Mouse (Mus musculus) olfactory bulb, adult 2 months (tissue): Measurements from ENCODE around the gene Wnt1.

Source experiments
- CTCF ChIP-seq: fragments of 200-500 bp; IDR thresholded peaks from 2 replicates; pipeline ENCODE4 v1.5.1; 2012; ENCODE audit warnings: low read depth, mild to moderate bottlenecking, low read length, moderate library complexity; ENCODE audit not compliant: insufficient read depth
- POLR2A ChIP-seq: fragments of 200-500 bp; IDR thresholded peaks from 2 replicates; pipeline ENCODE4 v1.6.1; 2012; ENCODE audit warnings: mild to moderate bottlenecking, low read depth, low read length, moderate library complexity; ENCODE audit not compliant: insufficient read depth

GRCm38 (mm10) chr15:98746344-98746965 is 43.2 kb upstream of the Wnt1 start:
- TF ChIP-seq CTCF (no peak), POLR2A (no peak)
